Mouse (Mus musculus) left cerebral cortex, adult 2 months (tissue): ENCODE measurements at regions not wholly inside any gene's neighbourhood (a gene's known extent, or its start where the extent isn't known, plus 50 kb on each side); places are given as distances from the start of the nearest gene placed in this dataset.

ENCODE experiments used
- DNase-seq, 2 experiments: peaks; one replicate each; pipeline ENCODE4 v3.0.0; 2021 to 2022; ENCODE audit warnings: low spot score in 2 of 2, mixed read lengths in 1 of 2; ENCODE audit errors: extremely low spot score in 1 of 2
- H3K27ac ChIP-seq: fragments of 200-600 bp; 2 replicates; pipeline ENCODE4 v1.8.1; 2022
- H3K4me3 ChIP-seq: fragments of 200-600 bp; 2 replicates; pipeline ENCODE4 v1.8.1; 2022
- CTCF ChIP-seq: fragments of 200-600 bp; IDR thresholded peaks from 2 replicates; pipeline ENCODE4 v1.8.1; 2022; ENCODE audit warnings: antibody characterized with exemption, mild to moderate bottlenecking, moderate library complexity
- intact Hi-C: fragments of 180-260 bp; cut with DNase I; formaldehyde crosslinking; loops from one replicate; pipeline ENCODE4 v1.15.1; 2025

DNA sequence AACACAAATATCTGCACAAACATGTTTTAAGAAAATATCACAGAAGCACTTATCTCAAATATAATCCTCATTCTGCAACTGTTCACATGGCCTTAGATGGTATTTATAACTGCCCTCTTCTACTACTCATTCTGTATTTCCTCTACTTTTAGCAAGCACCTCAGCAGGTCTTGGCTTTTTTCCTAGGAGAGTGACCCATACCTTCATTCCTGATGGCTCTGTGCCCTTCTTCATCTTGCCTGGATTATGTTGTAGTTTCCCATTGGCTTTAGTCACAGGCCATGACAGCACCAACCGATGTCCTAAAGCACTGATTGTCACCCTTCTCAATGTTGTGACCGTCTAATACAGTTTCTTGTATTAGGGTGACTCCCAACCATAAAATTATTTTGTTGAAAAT lies 61.2 kb upstream of the Hs3st4 start:
- Histone ChIP-seq H3K4me3 (no peak overlapping the region), H3K27ac (no peak overlapping the region)
- TF ChIP-seq CTCF: no peak
- intact Hi-C loops: no loop called here
- DNase-seq: no peak

DNA sequence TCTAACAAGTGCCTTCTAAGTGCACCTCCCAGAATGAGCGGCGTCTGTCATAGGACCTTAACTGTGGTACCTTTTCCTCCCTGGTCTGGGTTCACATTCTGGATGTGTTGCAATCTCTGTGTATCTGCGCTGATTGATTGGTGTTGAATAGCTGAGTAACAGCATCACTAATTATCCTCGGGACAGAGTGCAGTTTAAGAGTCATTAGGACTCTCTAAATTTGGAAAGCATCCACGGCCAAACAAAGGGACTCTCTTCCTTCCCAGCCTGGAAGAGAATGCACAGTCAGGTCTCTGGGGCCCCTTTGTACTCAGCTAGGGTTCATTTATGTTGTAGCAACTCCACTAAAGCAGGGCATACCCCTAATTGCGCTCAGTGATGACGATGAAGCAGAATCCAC lies 50.2 kb upstream of the Hs3st4 start:
- H3K4me3 ChIP-seq: no peak overlapping the region
- intact Hi-C loops: no loop called here
- no peak for DNase-seq
- H3K27ac ChIP-seq: no peak overlapping the region
- TF ChIP-seq CTCF: no peak
